Mouse (Mus musculus) heart, adult 9 months (tissue): Measurements from ENCODE around the gene Elof1.
A peak's percentile ranks its signal among the peaks of the same experiment; 100 is the strongest.

ENCODE experiments used
- DNase-seq, 2 experiments: peaks; one replicate each; pipeline ENCODE4 v3.0.0; 2022; ENCODE audit warnings: low spot score in 2 of 2

Elof1 gene

GRCm38 (mm10) chr9:22136765-22137547 is 20.0 kb upstream of the Elof1 start:
- no peak for DNase-seq

DNA sequence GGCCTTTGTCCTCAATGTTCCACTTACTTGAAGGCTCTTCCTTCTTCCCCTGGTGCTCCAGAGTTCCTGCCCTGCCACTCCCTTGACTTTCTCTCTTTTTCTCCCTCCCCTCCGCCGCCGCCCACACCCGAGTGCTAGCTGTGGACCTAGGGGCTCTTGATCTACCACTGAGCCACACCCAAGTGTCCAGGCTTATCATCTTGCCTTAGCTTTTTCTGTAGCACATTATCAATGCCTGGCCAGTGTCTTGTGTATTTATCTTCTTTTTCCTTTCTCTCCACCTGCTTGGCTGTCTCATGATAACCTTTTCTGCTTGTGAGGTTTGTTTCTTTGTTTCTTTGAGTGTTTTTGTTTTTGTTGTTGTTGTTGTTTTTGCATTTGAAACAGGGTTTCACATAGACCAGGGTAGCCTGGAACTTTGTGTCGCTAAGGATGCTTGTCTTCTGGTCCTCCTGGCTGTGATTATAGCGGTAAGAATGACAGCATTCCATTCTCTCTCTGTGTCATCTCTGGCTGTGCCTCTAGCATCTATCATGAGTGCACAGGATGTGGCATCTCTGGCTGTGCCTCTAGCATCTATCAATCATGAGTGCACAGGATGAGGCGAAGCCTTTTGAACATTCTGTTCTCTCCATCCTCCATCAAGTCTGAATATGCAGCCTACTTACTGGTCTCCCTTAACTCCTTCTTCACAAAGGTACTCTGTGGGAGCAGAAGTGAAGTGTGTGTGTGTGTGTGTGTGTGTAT is 18.8 kb upstream of the Elof1 start, which contains the start of gene Acp5:
Gene Acp5, minus strand, starts transcription at position 68 of the 747 bp plus-strand sequence.
- no peak for DNase-seq

- DNase-seq = no peak
Observed at GRCm38 (mm10) chr9:22134988-22135643, 18.1 kb upstream of the Elof1 start.

DNA sequence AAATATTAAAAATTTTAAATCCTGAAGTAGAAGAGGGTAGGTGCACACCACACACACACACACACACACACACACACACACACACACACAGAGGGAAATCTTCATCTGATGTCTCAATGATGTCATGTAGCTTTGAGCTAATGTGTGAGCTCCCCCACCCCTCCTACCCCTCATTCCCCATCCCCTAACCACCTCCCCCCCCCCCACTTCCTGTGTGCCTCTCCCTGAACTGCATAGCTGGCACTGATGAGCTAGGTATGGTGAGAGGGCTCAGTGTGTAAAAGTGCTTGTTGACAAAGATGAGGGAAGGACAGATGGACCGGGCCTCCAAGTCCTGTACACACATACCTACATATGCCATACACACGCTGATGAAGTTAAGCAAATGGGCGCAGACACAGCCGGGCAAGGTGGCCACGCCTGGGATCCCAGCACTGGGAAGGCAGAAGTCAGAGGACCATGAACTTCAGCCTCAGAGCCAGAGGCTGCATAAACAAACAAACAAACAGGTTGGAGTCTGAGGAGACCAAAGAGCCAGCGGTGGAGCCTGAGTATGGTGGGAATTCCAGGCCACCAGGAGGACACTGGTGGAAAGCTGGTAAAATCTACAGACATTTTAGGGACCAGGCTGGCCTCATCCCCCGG is 17.4 kb upstream of the Elof1 start:
- DNase-seq = no peak

- no peak for DNase-seq
Observed at GRCm38 (mm10) chr9:22132220-22132619, 15.2 kb upstream of the Elof1 start.

- DNase-seq = peak in 1 of 2 experiments; percentile 28
Observed at GRCm38 (mm10) chr9:22131226-22131981, 14.4 kb upstream of the Elof1 start.

DNA sequence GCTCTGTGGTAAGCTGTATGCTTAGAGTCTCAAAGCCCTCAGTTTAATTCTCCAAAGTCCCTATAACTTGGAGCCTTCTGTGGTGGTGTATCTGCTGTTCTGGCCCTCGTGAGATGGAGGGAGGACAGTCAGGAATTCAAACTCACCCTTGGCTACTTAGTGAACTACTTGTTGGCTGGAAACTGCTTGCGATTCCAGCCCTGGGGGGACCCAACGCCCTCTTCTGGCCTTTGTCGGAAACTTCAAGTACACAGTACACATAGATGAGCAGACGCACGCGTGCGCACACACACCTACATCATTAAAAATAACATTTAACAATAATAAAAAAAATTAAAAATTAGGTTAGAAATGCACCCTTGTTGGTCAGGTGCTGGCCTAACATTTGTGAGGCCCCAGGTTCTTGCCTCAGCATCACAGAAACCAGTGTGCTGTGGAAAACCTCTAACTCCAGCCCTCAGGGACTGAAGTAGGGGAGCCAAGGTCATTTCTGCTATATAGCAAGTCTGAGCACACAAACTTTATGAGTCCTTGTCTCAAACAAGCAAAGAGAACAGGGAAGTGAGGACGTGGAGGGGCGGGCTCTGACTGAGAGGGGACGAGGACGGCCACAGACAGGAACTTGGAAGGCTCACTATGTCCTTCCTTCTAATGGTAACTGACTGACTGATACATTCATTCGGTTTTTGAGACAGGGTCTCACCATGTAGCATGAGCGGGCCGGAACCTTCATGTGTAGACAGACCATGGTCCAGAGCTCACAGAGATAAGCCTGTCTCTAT is 8.5 kb upstream of the Elof1 start:
- DNase-seq = no peak

DNA sequence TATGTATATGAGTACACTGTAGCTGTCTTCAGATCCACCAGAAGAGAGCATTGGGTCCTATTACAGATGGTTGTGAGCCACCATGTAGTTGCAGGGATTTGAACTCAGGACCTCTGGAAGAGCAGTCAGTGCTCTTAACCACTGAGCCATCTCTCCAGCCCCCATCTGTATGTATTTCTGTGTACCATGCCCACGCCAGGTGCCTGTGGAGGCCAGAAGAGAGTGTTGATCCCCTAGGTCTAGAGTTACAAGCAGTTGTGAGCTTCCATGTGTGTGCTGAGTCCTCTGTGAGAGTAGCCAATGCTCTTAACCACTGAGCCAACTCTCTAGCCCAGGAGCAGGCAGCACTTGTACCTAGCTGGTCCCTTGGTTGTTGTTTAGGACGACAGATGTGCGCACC is 7.2 kb upstream of the Elof1 start:
- DNase-seq = no peak

- DNase-seq = no peak
Observed at GRCm38 (mm10) chr9:22123069-22123609, 6.2 kb upstream of the Elof1 start.

DNA sequence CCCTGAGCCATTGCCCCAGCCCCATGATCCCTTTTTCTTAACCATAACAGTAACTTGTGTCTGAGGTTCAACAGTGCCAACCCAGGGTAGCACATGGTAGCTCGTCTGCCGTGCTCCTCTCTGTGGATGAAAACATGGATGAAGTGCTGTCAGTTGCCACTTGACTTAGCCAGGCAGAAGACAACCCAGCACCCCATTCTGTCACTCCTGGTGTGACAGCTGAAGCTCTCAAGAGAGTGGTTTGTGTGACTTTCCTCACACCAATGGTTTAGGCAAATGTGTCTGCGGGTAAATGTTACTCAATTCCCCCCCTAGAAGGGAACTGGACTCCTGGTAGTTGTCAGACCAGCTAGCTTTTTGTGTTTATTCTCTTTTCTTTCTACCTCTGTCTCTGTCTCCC is 5.0 kb upstream of the Elof1 start:
- DNase-seq = no peak

DNA sequence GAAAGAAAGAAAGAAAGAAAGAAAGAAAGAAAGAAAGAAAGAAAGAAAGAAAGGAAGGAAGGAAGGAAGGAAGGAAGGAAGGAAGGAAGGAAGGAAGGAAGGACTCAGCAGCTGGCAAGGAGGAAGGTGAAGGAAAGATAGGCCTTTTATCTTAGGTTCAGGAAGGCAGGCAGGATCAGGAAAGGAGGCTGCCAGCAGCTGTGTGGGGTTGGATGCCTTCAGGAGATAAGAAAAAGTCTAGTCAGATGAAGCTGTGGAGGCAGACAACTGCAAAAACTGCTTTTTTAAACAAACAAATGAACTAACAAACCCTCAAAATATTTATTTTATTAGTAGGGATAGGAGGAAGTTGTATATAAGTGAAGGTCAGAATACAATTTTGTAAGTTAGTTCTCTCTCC is 4.6 kb upstream of the Elof1 start:
- DNase-seq = no peak

DNA sequence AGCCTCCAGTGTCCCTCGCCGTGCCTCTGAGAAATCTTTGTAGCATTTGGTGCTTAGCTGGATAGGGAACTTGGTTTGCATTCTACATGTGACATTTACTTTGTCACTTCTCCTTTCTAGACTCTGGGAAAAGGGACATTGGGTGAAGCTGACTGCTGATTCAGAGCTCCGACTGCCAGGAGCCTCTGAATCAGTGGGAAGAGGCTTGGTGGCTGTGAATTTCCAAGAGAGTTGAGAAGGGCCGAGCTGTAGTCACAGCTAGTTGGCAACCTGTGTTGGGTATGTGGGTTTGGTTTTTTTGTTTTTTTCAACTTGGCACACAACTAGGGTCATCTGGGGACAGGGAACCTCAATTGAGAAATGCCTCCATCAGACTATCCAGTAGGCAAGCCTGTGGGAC is 2.6 kb upstream of the Elof1 start:
- no peak for DNase-seq

DNA sequence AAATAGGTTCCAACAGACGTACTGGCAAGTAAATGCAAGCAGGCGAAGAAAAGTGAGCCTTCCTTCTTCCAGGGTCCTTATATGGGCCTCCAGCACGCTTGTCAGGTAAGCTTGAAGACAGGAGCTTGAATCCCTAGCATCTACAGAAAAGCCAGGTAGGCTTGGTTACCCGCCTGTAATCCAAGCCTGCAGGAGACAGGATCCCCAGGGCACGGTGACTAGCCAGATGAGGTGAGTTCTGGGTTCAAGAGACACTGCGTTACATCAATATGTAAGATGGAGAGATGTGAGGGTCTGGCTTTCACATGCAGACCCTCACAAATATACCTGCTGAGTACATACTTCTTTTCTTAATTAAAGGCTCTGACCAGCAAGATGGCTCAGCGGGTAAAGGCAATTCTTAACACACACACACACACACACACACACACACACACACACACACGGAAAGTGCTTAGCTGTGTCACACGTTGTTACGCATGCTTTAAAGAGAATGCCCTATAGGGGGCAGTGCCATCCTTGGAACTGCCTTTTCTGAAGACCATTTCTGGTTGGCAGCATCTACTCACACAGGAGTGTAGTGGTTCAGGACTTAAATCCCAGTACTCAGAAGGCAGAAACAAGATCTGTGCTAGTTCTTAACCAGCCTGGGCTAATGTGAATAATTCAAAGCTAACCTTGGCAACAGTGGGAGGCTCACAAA is 933 bp upstream of the Elof1 start:
- DNase-seq = no peak

- DNase-seq = no peak
Observed at GRCm38 (mm10) chr9:22116086-22116485, 886 bp downstream of the Elof1 start.

DNA sequence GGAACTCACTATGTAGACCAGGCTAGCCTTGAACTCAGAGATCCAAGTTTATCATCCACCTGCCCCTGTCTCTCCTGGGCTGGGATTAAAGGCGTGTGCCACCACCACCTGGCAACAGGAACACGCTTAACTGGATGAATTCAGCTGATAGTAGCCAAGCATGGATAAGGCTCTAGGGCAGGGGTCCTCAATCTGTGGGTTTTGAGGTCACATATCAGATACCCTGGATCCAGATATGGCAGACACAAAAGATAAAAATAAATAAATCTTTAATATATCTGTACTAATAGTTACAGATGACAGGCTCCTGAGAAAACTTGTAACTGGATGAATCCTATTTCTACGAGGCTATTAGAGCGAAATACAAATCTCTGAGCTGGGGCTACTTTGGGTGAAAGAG is 1.3 kb downstream of the Elof1 start:
- DNase-seq = no peak

GRCm38 (mm10) chr9:22108194-22108593 is 8.8 kb downstream of the Elof1 start:
- no peak for DNase-seq

DNA sequence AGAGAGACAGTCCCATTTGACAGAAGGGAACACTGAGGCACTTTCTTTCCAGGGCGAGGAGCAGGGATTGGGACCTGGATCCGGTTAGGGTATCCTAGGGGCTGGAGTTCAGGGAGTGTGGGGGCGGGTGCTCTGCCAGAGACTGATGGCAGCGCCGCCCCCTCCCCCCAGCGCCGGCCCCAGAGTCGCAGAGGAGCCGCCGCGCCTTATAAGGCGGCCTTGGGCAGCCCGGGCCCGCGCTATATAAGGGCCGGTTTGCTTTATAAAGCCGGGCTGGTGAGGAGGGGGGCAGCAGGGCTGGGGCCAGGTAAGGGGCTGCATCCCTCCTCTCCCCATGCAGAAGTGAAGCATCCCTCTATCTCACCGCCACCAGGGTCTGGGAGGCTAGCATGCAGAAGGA is 17.1 kb downstream of the Elof1 start:
- DNase-seq = no peak

GRCm38 (mm10) chr9:22098993-22099696 is 17.8 kb downstream of the Elof1 start, which contains the start of gene Cnn1:
TSS of gene Cnn1 (plus strand) at chr9:22099216.
- no peak for DNase-seq

DNA sequence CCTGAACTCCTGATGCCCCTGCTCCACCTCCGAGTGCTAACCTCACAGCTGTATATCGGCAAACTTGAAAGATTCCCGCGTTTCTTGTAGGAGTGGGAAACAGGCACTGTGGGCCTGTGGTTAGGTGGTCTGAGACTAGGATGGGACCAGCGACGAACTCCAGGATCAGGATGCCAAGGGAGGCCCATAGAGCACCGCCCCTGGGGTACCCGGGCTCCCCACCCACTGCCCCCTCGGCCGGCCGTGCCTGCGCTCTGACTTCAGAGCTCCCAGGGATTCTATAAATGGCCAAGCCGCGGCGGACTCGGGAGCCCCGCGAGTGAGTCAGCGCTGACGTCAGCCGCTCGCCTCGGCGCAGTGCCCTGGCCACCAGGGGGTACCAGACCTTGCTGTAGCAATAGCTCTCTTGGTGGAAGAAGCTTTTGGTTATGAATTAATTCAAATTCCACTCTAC is 21.1 kb downstream of the Elof1 start:
- DNase-seq = peak; percentile 69 to 84
